Mouse (Mus musculus): ENCODE measurements around the gene Abraxas1. TPM values are rescaled to one million over a fixed set of nuclear protein-coding genes. Genes with fewer than 3 reads are reported as not detected.

The Abraxas1 gene
- polyA plus RNA-seq, 1 experiment, result 6.3 TPM

GRCm38 (mm10) chr5:100856552-100856951, 35.8 kb upstream of the Abraxas1 start:
- WGBS, result 31% methylated on average over 3 of the region's 3 CpGs
- TF ChIP-seq CTCF (IDR thresholded peaks at IDR 0.05; ENCODE audit: control insufficient read depth, insufficient read depth, low read length), result no peak
- TF ChIP-seq POLR2A (IDR thresholded peaks at IDR 0.05; ENCODE audit: borderline replicate concordance, control insufficient read depth, low read depth, low read length), result no peak
- no peak overlapping the region for H3K27ac ChIP-seq (ENCODE audit: control insufficient read depth, insufficient read depth, low read depth, low read length, poor library complexity)
- peaks cover 6% of the 10 kb centered on the region; the same call in 1 of the 2 replicates for H3K4me1 ChIP-seq (ENCODE audit: control insufficient read depth, insufficient read depth, low read length)
- H3K4me3 ChIP-seq (replicated peaks; ENCODE audit: control insufficient read depth, low read depth, low read length), result no peak overlapping the region

GRCm38 (mm10) chr5:100853963-100854362, 33.2 kb upstream of the Abraxas1 start:
- Histone ChIP-seq H3K4me1 (ENCODE audit: control insufficient read depth, insufficient read depth, low read length) (peaks cover 4% of the 10 kb centered on the region; the same call in 1 of the 2 replicates), H3K27ac (ENCODE audit: control insufficient read depth, insufficient read depth, low read depth, low read length, poor library complexity) (no peak overlapping the region), H3K4me3 (replicated peaks; ENCODE audit: control insufficient read depth, low read depth, low read length) (no peak overlapping the region)
- 75% methylated on average over 4 of the region's 4 CpGs for WGBS
- no peak for TF ChIP-seq CTCF (IDR thresholded peaks at IDR 0.05; ENCODE audit: control insufficient read depth, insufficient read depth, low read length)
- no peak for TF ChIP-seq POLR2A (IDR thresholded peaks at IDR 0.05; ENCODE audit: borderline replicate concordance, control insufficient read depth, low read depth, low read length)

- WGBS, result 4% methylated on average over 2 of the region's 2 CpGs
- TF ChIP-seq POLR2A (IDR thresholded peaks at IDR 0.05; ENCODE audit: borderline replicate concordance, control insufficient read depth, low read depth, low read length), result no peak
- TF ChIP-seq CTCF (IDR thresholded peaks at IDR 0.05; ENCODE audit: control insufficient read depth, insufficient read depth, low read length), result no peak
- H3K4me1 ChIP-seq (ENCODE audit: control insufficient read depth, insufficient read depth, low read length), result no peaks in the 10 kb centered on the region; the same call in 1 of the 2 replicates
- peak overlapping the region; percentile 73 for H3K4me3 ChIP-seq (replicated peaks; ENCODE audit: control insufficient read depth, low read depth, low read length)
- no peak overlapping the region for H3K27ac ChIP-seq (ENCODE audit: control insufficient read depth, insufficient read depth, low read depth, low read length, poor library complexity)
Measured at GRCm38 (mm10) chr5:100847143-100847542, 26.4 kb upstream of the Abraxas1 start.

GRCm38 (mm10) chr5:100846599-100846920, 25.8 kb upstream of the Abraxas1 start:
- H3K4me3 ChIP-seq (replicated peaks; ENCODE audit: control insufficient read depth, low read depth, low read length), result peak overlapping the region; percentile 73
- no peaks in the 10 kb centered on the region; the same call in 1 of the 2 replicates for H3K4me1 ChIP-seq (ENCODE audit: control insufficient read depth, insufficient read depth, low read length)
- WGBS, result 1% methylated on average over 22 of the region's 22 CpGs
- peak overlapping the region; percentile 91 for H3K27ac ChIP-seq (ENCODE audit: control insufficient read depth, insufficient read depth, low read depth, low read length, poor library complexity)
- TF ChIP-seq POLR2A (IDR thresholded peaks at IDR 0.05; ENCODE audit: borderline replicate concordance, control insufficient read depth, low read depth, low read length) (no peak), CTCF (IDR thresholded peaks at IDR 0.05; ENCODE audit: control insufficient read depth, insufficient read depth, low read length) (no peak)

GRCm38 (mm10) chr5:100845848-100846598, 25.3 kb upstream of the Abraxas1 start:
- Histone ChIP-seq H3K4me1 (ENCODE audit: control insufficient read depth, insufficient read depth, low read length) (no peaks in the 10 kb centered on the region; the same call in 1 of the 2 replicates), H3K27ac (ENCODE audit: control insufficient read depth, insufficient read depth, low read depth, low read length, poor library complexity) (peak overlapping the region; percentile 91), H3K4me3 (replicated peaks; ENCODE audit: control insufficient read depth, low read depth, low read length) (peak overlapping the region; percentile 73)
- under 1% methylated on average over 52 of the region's 52 CpGs for WGBS
- TF ChIP-seq POLR2A (IDR thresholded peaks at IDR 0.05; ENCODE audit: borderline replicate concordance, control insufficient read depth, low read depth, low read length) (0 out of 2 replicates have a peak, but pooled peaks have one; percentile 20), CTCF (IDR thresholded peaks at IDR 0.05; ENCODE audit: control insufficient read depth, insufficient read depth, low read length) (no peak)

GRCm38 (mm10) chr5:100845485-100845847, 24.7 kb upstream of the Abraxas1 start, which contains the start of gene Gpat3:
TSS of gene Gpat3 (plus strand) at chr5:100845713.
- no peak for TF ChIP-seq CTCF (IDR thresholded peaks at IDR 0.05; ENCODE audit: control insufficient read depth, insufficient read depth, low read length)
- no peak for TF ChIP-seq POLR2A (IDR thresholded peaks at IDR 0.05; ENCODE audit: borderline replicate concordance, control insufficient read depth, low read depth, low read length)
- 3% methylated on average over 16 of the region's 16 CpGs for whole genome bisulfite sequencing
- H3K27ac ChIP-seq (ENCODE audit: control insufficient read depth, insufficient read depth, low read depth, low read length, poor library complexity), result peak within 1 kb of the TSS; percentile 91
- H3K4me1 ChIP-seq (ENCODE audit: control insufficient read depth, insufficient read depth, low read length), result no peaks in the 10 kb centered on the region; the same call in 1 of the 2 replicates
- peak within 1 kb of the TSS; percentile 73 for H3K4me3 ChIP-seq (replicated peaks; ENCODE audit: control insufficient read depth, low read depth, low read length)

GRCm38 (mm10) chr5:100844485-100844884, 23.7 kb upstream of the Abraxas1 start:
- H3K4me1 ChIP-seq (ENCODE audit: control insufficient read depth, insufficient read depth, low read length), result no peaks in the 10 kb centered on the region; the same call in 1 of the 2 replicates
- no peak for TF ChIP-seq CTCF (IDR thresholded peaks at IDR 0.05; ENCODE audit: control insufficient read depth, insufficient read depth, low read length)
- no peak for TF ChIP-seq POLR2A (IDR thresholded peaks at IDR 0.05; ENCODE audit: borderline replicate concordance, control insufficient read depth, low read depth, low read length)
- no peak overlapping the region for H3K4me3 ChIP-seq (replicated peaks; ENCODE audit: control insufficient read depth, low read depth, low read length)
- WGBS, result 39% methylated on average over 3 of the region's 3 CpGs
- no peak overlapping the region for H3K27ac ChIP-seq (ENCODE audit: control insufficient read depth, insufficient read depth, low read depth, low read length, poor library complexity)

- Histone ChIP-seq H3K27ac (ENCODE audit: control insufficient read depth, insufficient read depth, low read depth, low read length, poor library complexity) (no peak overlapping the region), H3K4me3 (replicated peaks; ENCODE audit: control insufficient read depth, low read depth, low read length) (no peak overlapping the region), H3K4me1 (ENCODE audit: control insufficient read depth, insufficient read depth, low read length) (no peaks in the 10 kb centered on the region)
- 83% methylated on average over 7 of the region's 7 CpGs for WGBS
- TF ChIP-seq CTCF (IDR thresholded peaks at IDR 0.05; ENCODE audit: control insufficient read depth, insufficient read depth, low read length), result no peak
- TF ChIP-seq POLR2A (IDR thresholded peaks at IDR 0.05; ENCODE audit: borderline replicate concordance, control insufficient read depth, low read depth, low read length), result no peak
Measured at GRCm38 (mm10) chr5:100837907-100838306, 17.1 kb upstream of the Abraxas1 start.

Data from bone marrow, adult 2 months (tissue).